Mouse (Mus musculus) brain, embryonic 14.5 days (tissue): ENCODE measurements around the gene Trp53rka. TPM values are rescaled to one million over a fixed set of nuclear protein-coding genes. Genes with fewer than 3 reads are reported as not detected.
A peak's percentile ranks its signal among the peaks of the same experiment; 100 is the strongest.
"Not testable (repeated sequence)": the region's sequence is repeated elsewhere in the genome, so short reads cannot be mapped to it uniquely, and the experiment has no call there.

ENCODE experiments used
- DNase-seq: peaks from one replicate; pipeline ENCODE4 v3.0.0-alpha.2; 2011; ENCODE audit warnings: low read depth
- CTCF ChIP-seq: fragments of 200-500 bp; IDR thresholded peaks from 2 replicates; pipeline ENCODE4 v1.5.1; 2012; ENCODE audit warnings: inconsistent platforms, mild to moderate bottlenecking, moderate library complexity, borderline replicate concordance; ENCODE audit not compliant: insufficient read depth, insufficient read length; ENCODE audit errors: extremely low read depth
- POLR2A ChIP-seq: fragments of 200-500 bp; IDR thresholded peaks from 2 replicates; pipeline ENCODE4 v1.6.1; 2012; ENCODE audit warnings: mild to moderate bottlenecking, inconsistent platforms, borderline replicate concordance; ENCODE audit not compliant: poor library complexity, insufficient read depth, insufficient read length, severe bottlenecking; ENCODE audit errors: extremely low read depth
- polyA plus RNA-seq: library from polyadenylated mRNA; depleted of rRNA; stranded (reverse); fragments of >200 nt; gene quantifications from 2 replicates; pipeline ENCODE4 v1.2.3, GENCODE M21; 2012; rRNA removed

The Trp53rka gene
- polyA plus RNA-seq, result 40.4 and 43.8 TPM in 2 replicates

GRCm38 (mm10) chr2:165492648-165493553, at the start of gene Trp53rka:
Gene Trp53rka, minus strand, starts transcription at chr2:165493324.
- no peak for TF ChIP-seq CTCF
- TF ChIP-seq POLR2A, result peak; percentile 69

GRCm38 (mm10) chr2:165540975-165541374, 47.9 kb upstream of the Trp53rka start:
- TF ChIP-seq CTCF, result no peak
- no peak for TF ChIP-seq POLR2A
- no peak for DNase-seq

More at GRCm38 (mm10) chr2:165492648-165493553, at the start of gene Trp53rka:
- peak; percentile 93 for DNase-seq

GRCm38 (mm10) chr2:165533789-165534188, 40.7 kb upstream of the Trp53rka start:
- no peak for TF ChIP-seq POLR2A
- no peak for TF ChIP-seq CTCF
- DNase-seq, result no peak

GRCm38 (mm10) chr2:165529106-165529505, 36.0 kb upstream of the Trp53rka start:
- no peak for TF ChIP-seq POLR2A
- TF ChIP-seq CTCF, result peak; percentile 97
- DNase-seq, result peak; percentile 81

- TF ChIP-seq POLR2A, result no peak
- TF ChIP-seq CTCF, result peak; percentile 32; the same call in 1 of the 2 replicates
- DNase-seq, result no peak
These were observed 32.5 kb upstream of the Trp53rka start for GRCm38 (mm10) chr2:165525609-165526008.

GRCm38 (mm10) chr2:165515178-165515728, 22.1 kb upstream of the Trp53rka start:
- no peak for DNase-seq

GRCm38 (mm10) chr2:165512870-165513600, 19.9 kb upstream of the Trp53rka start:
- DNase-seq, result peak; percentile 53
- no peak for TF ChIP-seq CTCF
- TF ChIP-seq POLR2A, result no peak

More at GRCm38 (mm10) chr2:165515178-165515728, 22.1 kb upstream of the Trp53rka start:
- TF ChIP-seq POLR2A (no peak), CTCF (no peak)

- no peak for TF ChIP-seq CTCF
- no peak for TF ChIP-seq POLR2A
- DNase-seq, result no peak
These were observed 19.3 kb upstream of the Trp53rka start for GRCm38 (mm10) chr2:165512426-165512825.

- not testable (repeated sequence) for DNase-seq
These were observed 18.4 kb upstream of the Trp53rka start for GRCm38 (mm10) chr2:165511530-165511929.

- not testable (repeated sequence) for DNase-seq
These were observed 17.9 kb upstream of the Trp53rka start for GRCm38 (mm10) chr2:165510914-165511458.

GRCm38 (mm10) chr2:165510466-165510865, 17.3 kb upstream of the Trp53rka start:
- TF ChIP-seq POLR2A, result no peak
- TF ChIP-seq CTCF, result no peak

GRCm38 (mm10) chr2:165509686-165510085, 16.6 kb upstream of the Trp53rka start:
- no peak for DNase-seq
- no peak for TF ChIP-seq POLR2A
- no peak for TF ChIP-seq CTCF

More at GRCm38 (mm10) chr2:165510466-165510865, 17.3 kb upstream of the Trp53rka start:
- DNase-seq, result no peak

- TF ChIP-seq POLR2A, result no peak
- TF ChIP-seq CTCF, result no peak
These were observed 10.4 kb upstream of the Trp53rka start, which contains the start of gene Slc2a10 for GRCm38 (mm10) chr2:165503259-165504203. Gene Slc2a10, plus strand, starts transcription at chr2:165503787.

More at GRCm38 (mm10) chr2:165503259-165504203, 10.4 kb upstream of the Trp53rka start, which contains the start of gene Slc2a10:
- peak; percentile 79 for DNase-seq
